Mouse (Mus musculus) cortical plate, adult 2 months (tissue): ENCODE measurements around the gene Arvcf. TPM values are rescaled to one million over a fixed set of nuclear protein-coding genes. Genes with fewer than 3 reads are reported as not detected.

Source experiments
- H3K27ac ChIP-seq: fragments of 200-500 bp; 2 replicates; pipeline ENCODE4 v1.5.1; 2012; ENCODE audit warnings: low read length, control low read depth, inconsistent platforms; ENCODE audit not compliant: insufficient read depth
- H3K4me1 ChIP-seq: fragments of 200-500 bp; 2 replicates; pipeline ENCODE4 v1.6.1; 2011; ENCODE audit warnings: low read length; ENCODE audit not compliant: control insufficient read depth, insufficient read depth
- H3K4me3 ChIP-seq: fragments of 200-500 bp; 2 replicates; pipeline ENCODE4 v1.5.1; 2011; ENCODE audit warnings: mild to moderate bottlenecking, low read length, control low read depth; ENCODE audit not compliant: insufficient read depth
- CTCF ChIP-seq: fragments of 200-500 bp; IDR thresholded peaks from 2 replicates; pipeline ENCODE4 v1.5.1; 2011; ENCODE audit warnings: mild to moderate bottlenecking, control low read depth, low read length; ENCODE audit not compliant: insufficient read depth; ENCODE audit errors: extremely low read depth
- POLR2A ChIP-seq: fragments of 200-500 bp; IDR thresholded peaks from 2 replicates; pipeline ENCODE4 v1.6.1; 2011; ENCODE audit warnings: mild to moderate bottlenecking, low read length, control low read depth; ENCODE audit not compliant: insufficient read depth; ENCODE audit errors: extremely low read depth
- polyA plus RNA-seq: library from polyadenylated mRNA; depleted of rRNA; stranded (reverse); fragments of >200 nt; gene quantifications from 2 replicates; pipeline ENCODE4 v1.2.3, GENCODE M21; 2012

Gene Arvcf
- polyA plus RNA-seq, 1 experiment: 30.6 TPM

GRCm38 (mm10) chr16:18378489-18378888, 30.5 kb downstream of the Arvcf start:
- H3K4me1 ChIP-seq: no peaks in the 10 kb centered on the region

GRCm38 (mm10) chr16:18379338-18380001, 31.5 kb downstream of the Arvcf start:
- Histone ChIP-seq H3K4me3 (no peak overlapping the region), H3K4me1 (peaks cover 4% of the 10 kb centered on the region), H3K27ac (no peak overlapping the region)
- TF ChIP-seq CTCF (no peak), POLR2A (no peak)

More at GRCm38 (mm10) chr16:18378489-18378888, 30.5 kb downstream of the Arvcf start:
- Histone ChIP-seq H3K4me3 (no peak overlapping the region), H3K27ac (no peak overlapping the region)
- TF ChIP-seq POLR2A (no peak), CTCF (no peak)

- H3K4me1 ChIP-seq: peaks cover 5% of the 10 kb centered on the region
- H3K4me3 ChIP-seq: no peak overlapping the region
- no peak overlapping the region for H3K27ac ChIP-seq
- TF ChIP-seq CTCF (no peak), POLR2A (no peak)
These were observed 32.6 kb downstream of the Arvcf start for GRCm38 (mm10) chr16:18380495-18381063.

GRCm38 (mm10) chr16:18381621-18382258, 33.8 kb downstream of the Arvcf start:
- Histone ChIP-seq H3K4me1 (peaks cover 5% of the 10 kb centered on the region), H3K27ac (no peak overlapping the region), H3K4me3 (no peak overlapping the region)
- no peak for TF ChIP-seq POLR2A
- TF ChIP-seq CTCF: no peak

GRCm38 (mm10) chr16:18383045-18383726, 35.2 kb downstream of the Arvcf start:
- TF ChIP-seq CTCF (no peak), POLR2A (no peak)
- H3K4me3 ChIP-seq: no peak overlapping the region
- no peak overlapping the region for H3K27ac ChIP-seq
- peaks cover 5% of the 10 kb centered on the region for H3K4me1 ChIP-seq

GRCm38 (mm10) chr16:18383756-18384155, 35.8 kb downstream of the Arvcf start:
- peaks cover 5% of the 10 kb centered on the region for H3K4me1 ChIP-seq
- no peak overlapping the region for H3K27ac ChIP-seq

GRCm38 (mm10) chr16:18384211-18384610, 36.2 kb downstream of the Arvcf start:
- no peak overlapping the region for H3K4me3 ChIP-seq
- no peak overlapping the region for H3K27ac ChIP-seq
- H3K4me1 ChIP-seq: peaks cover 5% of the 10 kb centered on the region

More at GRCm38 (mm10) chr16:18383756-18384155, 35.8 kb downstream of the Arvcf start:
- TF ChIP-seq CTCF (no peak), POLR2A (no peak)
- no peak overlapping the region for H3K4me3 ChIP-seq

GRCm38 (mm10) chr16:18384659-18385058, 36.7 kb downstream of the Arvcf start:
- TF ChIP-seq CTCF (no peak), POLR2A (no peak)
- Histone ChIP-seq H3K4me1 (peaks cover 5% of the 10 kb centered on the region), H3K27ac (no peak overlapping the region), H3K4me3 (no peak overlapping the region)

More at GRCm38 (mm10) chr16:18384211-18384610, 36.2 kb downstream of the Arvcf start:
- TF ChIP-seq POLR2A: no peak
- TF ChIP-seq CTCF: no peak

- H3K4me3 ChIP-seq: no peak overlapping the region
- peaks cover 5% of the 10 kb centered on the region for H3K4me1 ChIP-seq
- H3K27ac ChIP-seq: no peak overlapping the region
- TF ChIP-seq CTCF (no peak), POLR2A (no peak)
These were observed 37.4 kb downstream of the Arvcf start for GRCm38 (mm10) chr16:18385411-18385810.

GRCm38 (mm10) chr16:18386451-18386850, 38.5 kb downstream of the Arvcf start:
- Histone ChIP-seq H3K27ac (no peak overlapping the region), H3K4me1 (peaks cover 5% of the 10 kb centered on the region)

More at GRCm38 (mm10) chr16:18386451-18386850, 38.5 kb downstream of the Arvcf start:
- TF ChIP-seq CTCF (no peak), POLR2A (no peak)
- no peak overlapping the region for H3K4me3 ChIP-seq
